Mouse (Mus musculus) kidney, postnatal 25 days (tissue): ENCODE measurements around the gene Ndufb7.
"Not testable (repeated sequence)": the region's sequence is repeated elsewhere in the genome, so short reads cannot be mapped to it uniquely, and the experiment has no call there.

ENCODE experiments used
- DNase-seq, 2 experiments: peaks; one replicate each; pipeline ENCODE4 v3.0.0; 2021; ENCODE audit warnings: mixed read lengths in 2 of 2

The Ndufb7 gene

GRCm38 (mm10) chr8:83566469-83567395 lies at the start of gene Ndufb7:
Gene Ndufb7 (plus strand): TSS chr8:83566671.
- peak; percentile 96 to 97 for DNase-seq

- no peak for DNase-seq
These were observed 46.0 kb upstream of the Ndufb7 start for GRCm38 (mm10) chr8:83520432-83520831.

GRCm38 (mm10) chr8:83520907-83521306 lies 45.6 kb upstream of the Ndufb7 start:
- not testable (repeated sequence) for DNase-seq

- no peak for DNase-seq
These were observed 45.2 kb upstream of the Ndufb7 start for GRCm38 (mm10) chr8:83521310-83521709.

GRCm38 (mm10) chr8:83534802-83535201 lies 31.7 kb upstream of the Ndufb7 start:
- DNase-seq, result no peak

GRCm38 (mm10) chr8:83535736-83536135 lies 30.7 kb upstream of the Ndufb7 start, which contains the start of gene Olfr370:
Gene Olfr370 (plus strand): TSS chr8:83535780.
- DNase-seq, result no peak

GRCm38 (mm10) chr8:83562669-83563068 lies 3.8 kb upstream of the Ndufb7 start:
- DNase-seq, result peak in 1 of 2 experiments; percentile 12

- no peak for DNase-seq
These were observed 3.2 kb upstream of the Ndufb7 start for GRCm38 (mm10) chr8:83563246-83563645.

- peak in 1 of 2 experiments; percentile 37 for DNase-seq
These were observed 618 bp upstream of the Ndufb7 start for GRCm38 (mm10) chr8:83565731-83566375.

GRCm38 (mm10) chr8:83567668-83568067 lies 1.2 kb downstream of the Ndufb7 start:
- DNase-seq, result peak in 1 of 2 experiments; percentile 10

GRCm38 (mm10) chr8:83568128-83568527 lies 1.7 kb downstream of the Ndufb7 start:
- DNase-seq, result peak in 1 of 2 experiments; percentile 27

GRCm38 (mm10) chr8:83568755-83569154 lies 2.3 kb downstream of the Ndufb7 start:
- DNase-seq, result peak in 1 of 2 experiments; percentile 22

- DNase-seq, result peak in 1 of 2 experiments; percentile 23
These were observed 2.7 kb downstream of the Ndufb7 start for GRCm38 (mm10) chr8:83569165-83569564.

GRCm38 (mm10) chr8:83570272-83571000 lies 4.0 kb downstream of the Ndufb7 start:
- peak in 1 of 2 experiments; percentile 19 for DNase-seq

GRCm38 (mm10) chr8:83571001-83571340 lies 4.5 kb downstream of the Ndufb7 start:
- DNase-seq, result not testable (repeated sequence)

- DNase-seq, result no peak
These were observed 5.3 kb downstream of the Ndufb7 start for GRCm38 (mm10) chr8:83571791-83572190.

GRCm38 (mm10) chr8:83572246-83572812 lies 5.9 kb downstream of the Ndufb7 start:
- no peak for DNase-seq

- peak in 1 of 2 experiments; percentile 55 for DNase-seq
These were observed 6.8 kb downstream of the Ndufb7 start for GRCm38 (mm10) chr8:83573140-83573875.

GRCm38 (mm10) chr8:83574631-83575315 lies 8.3 kb downstream of the Ndufb7 start:
- DNase-seq, result peak; percentile 34 to 61

- DNase-seq, result peak; percentile 2 to 47
These were observed 9.4 kb downstream of the Ndufb7 start for GRCm38 (mm10) chr8:83575561-83576515.
